Mouse (Mus musculus): ENCODE measurements at regions not wholly inside any gene's neighbourhood (a gene's known extent, or its start where the extent isn't known, plus 50 kb on each side); places are given as distances from the start of the nearest gene placed in this dataset.

- DNase-seq (ENCODE audit: low read depth, low spot score): peak; percentile 20
Measured at GRCm38 (mm10) chr2:97965211-97965610, 696.8 kb upstream of the Gm10801 start.

GRCm38 (mm10) chr2:97975486-97975885 is 686.6 kb upstream of the Gm10801 start:
- no peak for DNase-seq (ENCODE audit: low read depth, low spot score)

GRCm38 (mm10) chr2:97990666-97991065 is 671.4 kb upstream of the Gm10801 start:
- no peak for DNase-seq (ENCODE audit: low read depth, low spot score)

GRCm38 (mm10) chr2:98031956-98032355 is 630.1 kb upstream of the Gm10801 start:
- DNase-seq (ENCODE audit: low read depth, low spot score): no peak

GRCm38 (mm10) chr2:98038760-98039159 is 623.3 kb upstream of the Gm10801 start:
- DNase-seq (ENCODE audit: low read depth, low spot score): no peak
